Mouse (Mus musculus): ENCODE measurements around the gene Ndufa11. TPM values are rescaled to one million over a fixed set of nuclear protein-coding genes. Genes with fewer than 3 reads are reported as not detected.

The Ndufa11 gene
- polyA plus RNA-seq, 1 experiment from 2014 or later = 406 TPM

DNA sequence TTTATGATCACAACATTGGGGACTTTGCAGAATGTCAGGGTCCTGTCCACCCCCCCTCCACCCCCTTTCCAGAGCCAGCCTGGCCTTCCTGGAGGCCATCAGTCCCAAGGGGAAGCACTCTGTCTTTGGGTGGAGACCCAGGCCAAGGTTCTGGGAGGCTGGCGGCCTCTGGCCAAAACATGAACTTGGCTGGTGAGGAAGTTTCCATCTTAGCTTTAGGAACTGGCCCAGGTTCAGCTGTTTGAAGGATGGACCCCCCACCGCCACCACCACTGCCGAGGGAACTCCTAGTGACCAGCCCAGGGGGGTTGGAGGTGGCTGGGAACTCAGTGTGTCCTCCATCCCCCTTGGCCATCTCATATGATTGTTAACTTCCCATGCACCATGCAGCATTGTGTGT, 43.5 kb downstream of the Ndufa11 start:
- Histone ChIP-seq H3K4me3 (ENCODE audit: low read depth, low read length) (no peak overlapping the region), H3K4me1 (ENCODE audit: control insufficient read depth, insufficient read depth, low read length) (peaks cover 17% of the 10 kb centered on the region), H3K9ac (ENCODE audit: low read length) (no peak overlapping the region; the same call in 1 of the 2 replicates), H3K36me3 (ENCODE audit: control insufficient read depth, insufficient read depth, low read length) (no peaks in the 10 kb centered on the region), H3K27me3 (ENCODE audit: control insufficient read depth, insufficient read depth, low read length) (peaks cover 17% of the 10 kb centered on the region), H3K27ac (ENCODE audit: low read depth, low read length) (no peak overlapping the region), H3K9me3 (ENCODE audit: control insufficient read depth, low read length) (no peaks in the 10 kb centered on the region), H3K4me2 (ENCODE audit: low read depth) (no peak overlapping the region)
- no peak for DNase-seq (ENCODE audit: low spot score)
- WGBS = 55% methylated on average over 3 of the region's 3 CpGs
- ATAC-seq (ENCODE audit: insufficient read depth, low FRiP score, low TSS enrichment) = no peak

DNA sequence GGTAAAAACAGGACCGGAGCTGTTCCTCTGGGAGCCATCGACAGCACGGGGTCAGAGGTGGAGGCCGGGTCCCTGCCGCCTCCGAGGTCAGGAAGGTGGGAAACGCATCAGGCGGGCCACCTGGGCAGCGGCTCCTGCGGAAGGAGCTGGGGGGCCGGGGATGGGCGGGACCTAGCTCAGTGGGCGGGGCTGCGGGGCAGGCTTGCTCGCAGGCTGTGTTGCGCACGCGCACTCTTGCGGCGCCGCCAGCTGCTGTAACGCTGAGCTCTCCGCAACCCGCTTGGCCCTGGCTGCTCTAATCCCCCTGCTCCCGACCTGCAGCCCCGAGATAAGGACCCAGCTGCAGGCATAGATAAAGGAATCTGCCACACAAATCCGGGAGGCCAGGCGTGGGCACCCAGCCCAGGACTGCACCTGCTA, 44.4 kb downstream of the Ndufa11 start:
- Histone ChIP-seq H3K9me3 (ENCODE audit: control insufficient read depth, low read length) (no peaks in the 10 kb centered on the region), H3K4me1 (ENCODE audit: control insufficient read depth, insufficient read depth, low read length) (peaks cover 15% of the 10 kb centered on the region)
- under 1% methylated on average over 28 of the region's 28 CpGs for WGBS

DNA sequence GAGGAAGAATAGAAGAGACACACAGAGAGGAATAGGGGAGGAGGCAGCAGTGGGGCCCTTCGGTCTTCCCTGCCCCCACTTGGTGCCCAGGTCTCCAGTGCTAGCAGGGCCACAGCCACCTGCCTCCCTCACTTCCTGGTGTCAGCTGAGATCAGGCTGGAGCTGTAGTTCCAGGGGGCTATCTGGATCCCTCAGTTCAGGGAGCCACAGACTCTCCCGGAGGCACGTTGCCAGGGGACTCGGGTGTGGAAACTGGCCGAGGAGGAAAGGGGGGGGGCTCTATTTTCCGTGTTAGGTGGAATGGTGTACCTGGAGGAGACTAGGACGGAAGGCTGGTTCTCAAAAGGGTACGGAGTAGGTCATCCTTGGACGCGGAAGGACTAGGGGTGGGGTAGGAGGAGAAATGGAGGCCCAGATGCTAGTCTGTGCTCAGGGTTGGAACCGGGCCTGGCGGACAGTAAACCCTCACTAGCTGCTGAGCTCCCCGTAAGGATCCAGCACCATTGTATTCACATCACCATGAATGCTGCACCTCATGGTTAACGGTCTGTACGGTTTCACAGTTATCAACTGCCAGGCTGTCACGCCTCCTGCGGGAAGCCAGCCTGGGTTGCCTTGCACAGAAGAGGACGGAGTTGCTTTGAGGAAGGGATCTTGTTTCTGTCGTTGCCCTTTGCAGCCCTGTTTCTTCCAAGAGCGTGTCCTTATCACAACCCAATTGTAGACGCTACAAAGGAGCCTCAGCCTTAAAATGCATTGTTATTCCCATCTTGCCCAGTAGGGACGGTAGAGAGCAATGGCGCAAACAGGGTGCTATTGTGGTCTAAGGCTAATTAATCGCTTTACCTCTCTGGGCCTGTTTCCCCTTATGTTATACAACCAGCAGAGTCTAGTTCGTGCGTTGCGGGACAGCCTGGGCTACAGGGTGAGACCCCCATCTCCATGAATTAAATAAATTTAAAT, 45.5 kb downstream of the Ndufa11 start:
- H3K36me3 ChIP-seq (ENCODE audit: control insufficient read depth, insufficient read depth, low read length) = peaks cover 10% of the 10 kb centered on the region
- 54% methylated on average over 27 of the region's 27 CpGs for WGBS
- ATAC-seq (ENCODE audit: insufficient read depth, low FRiP score, low TSS enrichment) = no peak
- no peak overlapping the region for H3K27ac ChIP-seq (ENCODE audit: low read depth, low read length)
- H3K9ac ChIP-seq (ENCODE audit: low read length) = no peak overlapping the region
- H3K4me2 ChIP-seq (ENCODE audit: low read depth) = peak overlapping the region; percentile 74; the same call in 1 of the 2 replicates
- H3K27me3 ChIP-seq (ENCODE audit: control insufficient read depth, insufficient read depth, low read length) = no peaks in the 10 kb centered on the region
- peak; percentile 59 for DNase-seq (ENCODE audit: low spot score)
- no peak overlapping the region for H3K4me3 ChIP-seq (ENCODE audit: low read depth, low read length)
- 0 out of 2 replicates have a peak, but pooled peaks cover 6% of the 10 kb centered on the region for H3K4me1 ChIP-seq (ENCODE audit: control insufficient read depth, insufficient read depth, low read length)
- no peaks in the 10 kb centered on the region for H3K9me3 ChIP-seq (ENCODE audit: control insufficient read depth, low read length)

More for the DNA sequence above, 44.4 kb downstream of the Ndufa11 start:
- H3K4me2 ChIP-seq (ENCODE audit: low read depth) = peak overlapping the region; percentile 74
- H3K36me3 ChIP-seq (ENCODE audit: control insufficient read depth, insufficient read depth, low read length) = peaks cover 4% of the 10 kb centered on the region
- peak; percentile 18 for ATAC-seq (ENCODE audit: insufficient read depth, low FRiP score, low TSS enrichment)
- peak overlapping the region; percentile 80 for H3K27ac ChIP-seq (ENCODE audit: low read depth, low read length)
- peak overlapping the region; percentile 56 for H3K9ac ChIP-seq (ENCODE audit: low read length)
- peak; percentile 92 for DNase-seq (ENCODE audit: low spot score)
- H3K27me3 ChIP-seq (ENCODE audit: control insufficient read depth, insufficient read depth, low read length) = peaks cover 8% of the 10 kb centered on the region
- H3K4me3 ChIP-seq (ENCODE audit: low read depth, low read length) = peak overlapping the region; percentile 40

DNA sequence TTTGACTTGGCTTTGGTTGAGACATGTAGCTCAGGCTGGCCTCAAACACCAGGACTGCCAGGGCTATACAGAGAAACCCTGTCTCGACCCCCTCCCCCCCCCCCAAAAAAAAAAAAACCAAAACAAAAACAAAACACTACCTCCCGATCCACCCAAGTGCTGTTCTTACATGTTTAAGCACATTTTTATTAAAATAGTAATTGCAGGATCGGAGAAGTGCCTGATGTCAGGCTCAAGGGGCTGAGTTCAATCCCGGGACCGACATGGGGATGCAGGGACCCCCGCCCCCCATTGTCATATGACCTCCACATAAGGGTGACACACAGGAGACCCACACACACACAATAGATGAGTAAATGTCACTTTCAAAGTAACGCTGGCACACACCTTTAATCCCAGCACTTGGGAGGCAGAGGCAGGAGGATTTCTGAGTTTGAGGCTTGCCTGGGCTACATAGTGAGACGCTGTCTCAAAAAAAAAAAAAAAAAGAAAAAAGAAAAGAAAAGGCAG, 46.2 kb downstream of the Ndufa11 start:
- Histone ChIP-seq H3K36me3 (ENCODE audit: control insufficient read depth, insufficient read depth, low read length) (peaks cover 14% of the 10 kb centered on the region), H3K4me1 (ENCODE audit: control insufficient read depth, insufficient read depth, low read length) (0 out of 2 replicates have a peak, but pooled peaks cover 6% of the 10 kb centered on the region), H3K27me3 (ENCODE audit: control insufficient read depth, insufficient read depth, low read length) (no peaks in the 10 kb centered on the region), H3K27ac (ENCODE audit: low read depth, low read length) (no peak overlapping the region), H3K4me2 (ENCODE audit: low read depth) (no peak overlapping the region), H3K9ac (ENCODE audit: low read length) (no peak overlapping the region), H3K9me3 (ENCODE audit: control insufficient read depth, low read length) (no peaks in the 10 kb centered on the region), H3K4me3 (ENCODE audit: low read depth, low read length) (no peak overlapping the region)
- 79% methylated on average over 8 of the region's 8 CpGs for WGBS
- no peak for ATAC-seq (ENCODE audit: insufficient read depth, low FRiP score, low TSS enrichment)
- DNase-seq (ENCODE audit: low spot score) = no peak

DNA sequence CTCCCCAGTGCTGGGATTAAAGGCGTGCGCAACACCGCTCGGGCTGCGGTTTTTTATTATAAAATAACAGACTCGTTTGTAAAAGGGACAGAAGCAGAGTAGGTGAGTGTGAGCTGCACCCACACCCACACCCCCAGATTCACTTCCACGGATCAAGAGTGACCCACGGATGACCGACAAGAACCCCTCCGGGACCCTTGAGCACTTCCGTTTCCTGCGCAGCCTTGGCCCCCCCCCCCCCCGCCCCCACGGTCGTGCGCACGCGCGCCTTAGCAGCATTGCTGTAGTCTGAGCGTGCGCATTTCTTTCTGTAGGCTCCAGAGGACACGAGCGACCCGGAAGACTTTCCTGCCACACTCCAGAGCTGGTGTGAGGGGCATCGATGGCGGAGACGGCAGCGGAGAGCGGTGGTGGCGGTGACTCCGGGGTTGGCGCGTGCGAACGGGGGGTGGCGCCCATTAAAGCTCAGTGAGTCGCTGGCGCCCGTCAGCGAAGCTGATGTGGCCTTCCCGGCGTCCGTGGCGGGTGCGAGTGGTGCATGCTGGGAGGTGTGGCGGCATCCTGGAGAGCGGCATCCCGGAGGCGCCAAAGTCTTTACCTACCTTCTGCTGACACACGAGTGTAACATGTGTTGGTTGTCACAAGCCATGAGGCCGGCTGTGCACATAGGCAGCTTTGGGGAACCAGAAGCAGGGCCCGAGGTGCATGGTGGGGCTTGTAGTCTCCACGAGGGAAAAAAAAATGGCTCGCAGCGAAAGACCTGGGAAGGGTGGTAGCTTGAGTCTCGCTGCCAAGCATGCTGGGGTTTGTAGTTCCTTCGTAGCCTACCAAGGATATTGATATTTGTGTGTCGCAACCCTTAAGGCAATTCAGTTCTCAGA, 47.1 kb downstream of the Ndufa11 start, which contains the start of gene Dus3l:
Gene Dus3l, plus strand, starts transcription at position 284 of the 881 bp plus-strand sequence.
- ATAC-seq (ENCODE audit: insufficient read depth, low FRiP score, low TSS enrichment) (peak; percentile 76), DNase-seq (ENCODE audit: low spot score) (peak; percentile 87)
- WGBS = 2% methylated on average over 56 of the region's 58 CpGs
- Histone ChIP-seq H3K4me2 (ENCODE audit: low read depth) (peak within 1 kb of the TSS; percentile 42), H3K27ac (ENCODE audit: low read depth, low read length) (peak within 1 kb of the TSS; percentile 84), H3K9ac (ENCODE audit: low read length) (peak within 1 kb of the TSS; percentile 66), H3K9me3 (ENCODE audit: control insufficient read depth, low read length) (no peaks in the 10 kb centered on the region), H3K27me3 (ENCODE audit: control insufficient read depth, insufficient read depth, low read length) (no peaks in the 10 kb centered on the region), H3K36me3 (ENCODE audit: control insufficient read depth, insufficient read depth, low read length) (peaks cover 14% of the 10 kb centered on the region), H3K4me3 (ENCODE audit: low read depth, low read length) (peak within 1 kb of the TSS; percentile 63), H3K4me1 (ENCODE audit: control insufficient read depth, insufficient read depth, low read length) (0 out of 2 replicates have a peak, but pooled peaks cover 6% of the 10 kb centered on the region)

DNA sequence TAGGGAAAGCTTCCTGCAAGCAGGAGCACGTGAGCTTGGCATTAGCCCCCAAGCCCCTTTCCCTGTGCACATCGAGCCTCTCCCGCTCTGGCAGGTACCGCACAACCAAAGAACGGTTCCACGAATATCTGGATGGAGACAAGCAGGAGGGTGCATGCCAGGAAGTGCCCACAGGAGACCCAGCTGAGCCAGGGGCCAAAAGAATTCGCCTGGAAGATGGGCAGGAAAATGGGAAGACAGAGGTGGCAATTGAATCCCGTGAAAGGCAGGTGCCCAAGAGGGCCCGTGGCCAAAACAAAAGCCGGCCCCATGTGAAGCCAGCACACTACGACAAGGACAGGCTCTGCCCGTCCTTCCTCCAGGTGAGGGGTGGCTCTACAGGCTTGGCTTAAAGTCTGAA, 47.9 kb downstream of the Ndufa11 start:
- H3K36me3 ChIP-seq (ENCODE audit: control insufficient read depth, insufficient read depth, low read length) = peaks cover 16% of the 10 kb centered on the region
- H3K4me2 ChIP-seq (ENCODE audit: low read depth) = peak overlapping the region; percentile 42
- peak; percentile 3; the same call in 1 of the 2 replicates for ATAC-seq (ENCODE audit: insufficient read depth, low FRiP score, low TSS enrichment)
- H3K27me3 ChIP-seq (ENCODE audit: control insufficient read depth, insufficient read depth, low read length) = no peaks in the 10 kb centered on the region
- WGBS = 65% methylated on average over 12 of the region's 12 CpGs
- H3K9me3 ChIP-seq (ENCODE audit: control insufficient read depth, low read length) = no peaks in the 10 kb centered on the region
- DNase-seq (ENCODE audit: low spot score) = no peak
- peak overlapping the region; percentile 63 for H3K4me3 ChIP-seq (ENCODE audit: low read depth, low read length)
- H3K9ac ChIP-seq (ENCODE audit: low read length) = 0 out of 2 replicates have a peak overlapping the region, but pooled peaks have one; percentile 23
- H3K27ac ChIP-seq (ENCODE audit: low read depth, low read length) = no peak overlapping the region
- 0 out of 2 replicates have a peak, but pooled peaks cover 6% of the 10 kb centered on the region for H3K4me1 ChIP-seq (ENCODE audit: control insufficient read depth, insufficient read depth, low read length)

DNA sequence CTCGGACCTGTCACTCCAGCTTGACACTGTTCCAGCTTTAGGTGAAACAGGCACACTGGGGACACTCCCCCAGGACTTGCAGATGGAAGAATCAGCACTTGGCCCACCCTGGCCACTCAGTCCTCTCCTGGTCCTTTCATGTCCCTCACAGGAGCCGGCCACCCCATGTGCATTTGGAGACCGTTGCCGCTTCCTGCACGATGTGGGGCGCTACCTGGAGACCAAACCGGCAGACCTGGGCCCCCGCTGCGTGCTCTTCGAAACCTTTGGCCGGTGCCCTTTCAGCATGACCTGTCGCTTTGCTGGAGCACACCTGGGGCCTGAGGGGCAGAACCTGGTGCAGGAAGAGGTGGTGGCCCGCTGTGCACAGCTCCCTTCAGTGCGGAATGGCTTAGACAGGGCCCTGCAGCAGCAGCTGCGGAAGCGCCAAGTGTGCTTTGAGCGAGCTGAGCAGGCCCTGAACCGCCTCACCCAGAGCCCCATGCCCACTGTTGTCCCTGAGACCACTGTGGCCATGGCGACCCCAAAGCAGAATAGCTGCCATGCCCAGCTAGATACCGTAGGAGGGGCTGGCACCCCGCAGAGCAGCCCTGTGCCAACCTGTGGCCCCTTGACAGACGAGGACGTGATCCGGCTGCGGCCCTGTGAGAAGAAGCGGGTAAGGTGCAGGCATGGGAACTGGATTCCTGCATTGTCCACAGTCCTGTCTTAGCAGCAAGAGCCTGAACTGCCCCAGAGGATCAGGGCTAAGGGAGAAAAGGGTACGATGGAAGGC, 49.3 kb downstream of the Ndufa11 start:
- H3K4me1 ChIP-seq (ENCODE audit: control insufficient read depth, insufficient read depth, low read length) = 0 out of 2 replicates have a peak, but pooled peaks cover 6% of the 10 kb centered on the region
- DNase-seq (ENCODE audit: low spot score) (no peak), ATAC-seq (ENCODE audit: insufficient read depth, low FRiP score, low TSS enrichment) (no peak)
- H3K36me3 ChIP-seq (ENCODE audit: control insufficient read depth, insufficient read depth, low read length) = peaks cover 19% of the 10 kb centered on the region
- H3K27me3 ChIP-seq (ENCODE audit: control insufficient read depth, insufficient read depth, low read length) = no peaks in the 10 kb centered on the region
- no peak overlapping the region for H3K27ac ChIP-seq (ENCODE audit: low read depth, low read length)
- H3K9me3 ChIP-seq (ENCODE audit: control insufficient read depth, low read length) = no peaks in the 10 kb centered on the region
- H3K4me3 ChIP-seq (ENCODE audit: low read depth, low read length) = no peak overlapping the region
- 96% methylated on average over 27 of the region's 27 CpGs for WGBS
- H3K9ac ChIP-seq (ENCODE audit: low read length) = no peak overlapping the region
- no peak overlapping the region for H3K4me2 ChIP-seq (ENCODE audit: low read depth)
